Mouse (Mus musculus) lung, adult 18-20 months (tissue): ENCODE results near the gene Eif3b.

Experiments used
- DNase-seq, 2 experiments: peaks; one replicate each; pipeline ENCODE4 v3.0.0; 2022; ENCODE audit warnings: mixed read lengths in 2 of 2

Gene Eif3b

GRCm38 (mm10) chr5:140418489-140419441, at the start of gene Eif3b:
Gene Eif3b, plus strand, starts transcription at chr5:140419328.
- DNase-seq, result peak; percentile 87

- no peak for DNase-seq
Measured at GRCm38 (mm10) chr5:140369466-140369865, 49.7 kb upstream of the Eif3b start.

DNA sequence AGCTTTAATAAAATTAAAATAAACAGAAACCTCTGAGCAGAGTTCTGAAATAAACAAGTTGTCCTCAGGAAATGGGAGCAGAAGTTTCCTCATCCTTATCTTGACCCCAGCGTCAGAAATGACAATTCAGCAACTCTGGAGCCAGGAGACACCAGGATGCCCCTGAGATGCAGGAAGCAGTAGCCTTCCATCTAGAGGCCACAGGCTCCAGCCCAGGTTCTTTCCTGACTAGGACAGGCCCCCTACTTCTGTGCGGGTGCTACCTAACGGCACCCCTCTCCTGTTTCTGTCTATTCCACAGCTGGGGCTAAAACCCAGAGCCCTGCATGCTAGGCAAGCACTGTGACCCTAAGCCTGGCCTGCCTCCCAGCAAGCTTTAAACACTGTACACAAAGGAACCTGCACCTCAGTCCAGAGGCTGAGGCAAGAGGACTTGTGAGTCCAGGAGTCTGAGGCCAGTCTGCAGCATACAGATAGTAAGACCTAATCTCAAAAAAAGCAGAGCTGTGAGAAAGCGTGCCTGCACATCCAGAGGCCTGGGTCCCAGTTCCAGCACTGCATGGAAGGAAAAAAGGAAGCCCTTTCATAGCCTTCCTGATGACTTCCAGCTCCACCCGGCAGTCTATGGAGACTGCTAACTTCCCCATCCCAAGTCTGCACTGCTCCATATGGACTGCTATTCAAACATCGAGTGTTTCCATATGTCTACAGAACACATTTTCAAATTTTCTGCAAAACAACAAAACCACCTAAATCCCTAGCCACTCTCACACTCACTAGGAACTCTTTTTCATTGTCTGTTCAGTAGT, 48.5 kb upstream of the Eif3b start:
- peak; percentile 18 to 46 for DNase-seq

- DNase-seq, result no peak
Measured at GRCm38 (mm10) chr5:140371671-140372070, 47.5 kb upstream of the Eif3b start.

DNA sequence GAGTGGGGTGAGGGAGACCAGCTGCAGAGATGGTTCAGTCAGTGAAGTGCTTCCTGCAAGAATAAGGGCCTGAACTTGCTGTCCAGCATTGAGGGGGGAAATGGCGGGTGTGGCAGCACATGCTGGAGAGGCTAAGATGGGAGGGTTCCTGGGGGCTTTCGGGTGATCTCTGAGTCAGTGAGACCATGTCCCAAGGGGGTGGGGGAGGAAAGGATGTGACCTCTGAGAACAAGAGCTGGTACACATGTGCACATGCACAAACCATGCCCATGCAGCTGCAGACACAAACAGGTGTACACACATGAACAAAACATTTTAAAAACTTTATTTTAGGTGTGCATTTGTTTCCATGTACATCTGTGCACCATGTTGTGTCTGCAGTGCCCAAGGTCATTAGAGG, 45.4 kb upstream of the Eif3b start:
- no peak for DNase-seq

DNA sequence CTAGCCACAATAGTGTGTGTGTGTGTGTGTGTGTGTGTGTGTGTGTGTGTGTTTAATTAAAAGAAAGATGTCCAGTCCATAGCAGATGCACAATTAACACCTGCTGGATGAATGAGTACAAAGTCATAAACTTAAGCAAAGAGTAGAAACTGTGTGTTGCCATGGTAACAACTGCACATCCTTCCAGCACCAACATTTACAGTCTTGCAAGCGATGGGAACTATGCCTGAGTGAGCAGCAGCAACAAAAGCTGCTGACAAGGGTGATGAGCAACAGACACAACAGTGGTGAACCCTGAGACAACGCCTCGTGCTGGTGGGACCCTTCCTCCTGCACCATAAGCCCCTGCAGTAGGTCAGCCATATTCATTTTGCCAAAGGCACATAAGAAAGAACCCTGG, 44.9 kb upstream of the Eif3b start:
- DNase-seq, result no peak

DNA sequence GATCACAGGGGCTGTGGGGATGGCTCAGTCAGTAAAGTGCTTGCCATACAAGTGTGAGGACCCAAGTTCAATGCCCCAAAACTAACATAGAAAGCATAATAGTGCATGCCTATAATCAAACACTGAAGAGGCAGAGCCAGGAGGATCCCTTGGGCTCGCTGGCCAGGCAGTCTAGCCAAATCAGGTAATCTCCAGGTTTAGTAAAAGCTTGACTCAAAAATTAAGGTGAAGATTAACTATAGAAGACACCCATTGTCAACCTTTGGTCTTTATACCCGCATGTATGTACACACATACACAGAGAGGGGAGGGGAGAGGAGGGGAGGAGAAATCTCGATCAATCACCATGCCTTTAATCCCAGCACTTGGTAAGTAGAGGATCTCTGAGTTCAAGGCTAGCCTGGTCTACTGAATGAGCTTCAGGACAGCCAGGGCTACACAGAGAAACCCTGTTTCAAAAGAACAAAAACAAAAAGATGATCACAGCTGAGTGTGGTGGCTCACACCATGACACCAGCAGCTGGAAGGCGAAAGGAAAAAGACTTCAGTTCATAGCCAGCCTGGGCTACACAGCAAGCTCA, 43.8 kb upstream of the Eif3b start:
- DNase-seq, result no peak

- DNase-seq, result no peak
Measured at GRCm38 (mm10) chr5:140378121-140378853, 40.8 kb upstream of the Eif3b start.

DNA sequence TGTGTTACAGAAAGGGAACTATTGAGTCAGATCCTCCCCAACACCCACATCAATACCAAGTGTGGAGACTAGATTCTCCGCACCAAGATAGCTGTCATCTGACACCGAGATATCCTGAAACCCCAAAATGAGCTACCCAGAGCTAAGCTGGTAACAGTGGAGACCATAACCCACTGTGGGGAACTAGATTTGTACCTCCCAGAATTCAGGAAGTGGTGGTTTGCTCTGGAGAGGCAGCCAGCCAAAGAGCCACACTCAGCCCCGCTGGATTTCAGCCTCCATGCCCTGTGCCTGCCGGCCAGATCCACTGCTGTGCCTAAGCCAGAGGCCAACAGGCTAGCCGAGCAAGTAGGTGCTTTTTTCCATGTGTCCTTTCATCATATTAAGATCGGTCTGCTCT, 39.8 kb upstream of the Eif3b start:
- peak in 1 of 2 experiments; percentile 27 for DNase-seq

DNA sequence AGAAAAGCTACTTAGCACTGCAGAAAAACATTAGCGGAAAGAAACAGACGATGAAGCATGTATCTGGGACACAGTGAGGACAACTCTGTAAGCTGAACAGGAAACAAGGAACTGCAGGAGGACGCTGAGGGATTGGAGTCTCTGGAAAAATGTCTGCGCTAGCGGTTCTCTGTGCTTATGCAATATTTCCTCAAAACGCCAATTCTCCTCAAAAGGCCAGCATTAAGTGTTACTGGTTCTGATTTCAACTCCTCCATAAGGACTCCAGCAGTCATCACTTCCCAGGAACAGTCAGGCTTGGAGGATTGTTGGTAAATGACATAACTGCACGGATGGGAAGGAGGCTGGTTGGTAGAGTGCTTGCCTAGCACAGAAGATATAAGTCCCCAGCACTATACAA, 38.0 kb upstream of the Eif3b start:
- no peak for DNase-seq

DNA sequence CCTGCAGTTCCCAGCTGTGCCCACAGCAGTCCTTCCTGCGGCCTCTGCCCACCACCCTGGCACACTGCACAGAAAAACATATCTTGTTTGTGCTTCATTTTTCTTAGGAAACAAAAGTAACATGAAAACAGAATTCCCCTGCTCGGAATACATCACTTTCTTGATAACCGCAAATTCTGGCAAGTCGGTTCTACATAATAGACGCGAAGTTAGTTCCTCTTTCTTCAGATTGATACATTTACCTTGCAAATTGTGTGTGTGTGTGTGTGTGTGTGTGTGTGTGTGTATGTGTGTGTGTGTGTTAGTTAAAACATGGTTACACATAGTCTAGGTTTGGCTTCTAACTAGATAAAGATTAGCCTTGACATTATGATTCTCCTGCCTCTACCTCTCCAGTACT, 36.4 kb upstream of the Eif3b start:
- DNase-seq, result no peak

GRCm38 (mm10) chr5:140383559-140383958, 35.6 kb upstream of the Eif3b start:
- peak; percentile 48 to 56 for DNase-seq

DNA sequence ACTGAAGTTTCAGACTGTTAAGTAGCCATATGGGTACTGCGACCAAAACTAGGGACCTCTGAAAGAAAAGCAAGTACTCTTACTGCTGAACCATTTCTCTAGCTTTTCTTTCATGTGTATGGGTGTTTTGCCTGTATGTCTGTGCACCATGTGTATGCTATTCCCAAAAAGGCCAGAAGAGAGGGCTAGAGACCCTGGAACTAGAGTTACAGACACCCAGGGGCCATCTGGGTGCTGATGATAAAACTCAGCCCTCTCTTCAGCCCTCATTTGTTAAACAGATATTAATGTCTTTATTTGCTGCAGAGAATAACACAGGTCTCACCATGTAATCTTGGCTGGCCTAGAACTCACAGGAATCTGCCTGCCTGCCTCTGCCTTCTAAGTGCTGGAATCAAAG, 34.7 kb upstream of the Eif3b start:
- DNase-seq, result no peak

DNA sequence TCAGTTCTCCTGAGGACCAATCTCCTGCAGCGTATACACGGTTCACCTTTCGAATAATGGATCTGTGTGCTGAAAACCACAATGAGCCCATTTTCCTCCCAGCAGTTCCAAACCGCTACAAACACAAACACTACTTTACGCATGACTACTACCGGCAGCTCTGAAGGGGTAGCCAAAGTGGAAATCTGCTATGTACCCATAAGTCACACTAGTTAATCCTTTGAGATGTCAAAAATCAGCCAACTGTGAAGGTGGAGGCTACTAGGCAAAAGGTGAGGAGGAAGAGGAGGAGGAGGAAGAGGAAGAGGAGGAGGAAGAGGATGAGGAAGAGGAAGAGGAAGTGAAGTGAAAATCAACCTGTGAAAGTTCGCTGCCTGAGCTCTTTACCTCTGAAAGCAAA, 31.9 kb upstream of the Eif3b start:
- DNase-seq, result no peak

GRCm38 (mm10) chr5:140387816-140388510, 31.2 kb upstream of the Eif3b start:
- DNase-seq, result no peak

GRCm38 (mm10) chr5:140388588-140389576, 30.2 kb upstream of the Eif3b start, which contains the start of gene Snx8:
Gene Snx8, minus strand, starts transcription at chr5:140389262.
- DNase-seq, result peak; percentile 97

GRCm38 (mm10) chr5:140389647-140390046, 29.5 kb upstream of the Eif3b start:
- no peak for DNase-seq

DNA sequence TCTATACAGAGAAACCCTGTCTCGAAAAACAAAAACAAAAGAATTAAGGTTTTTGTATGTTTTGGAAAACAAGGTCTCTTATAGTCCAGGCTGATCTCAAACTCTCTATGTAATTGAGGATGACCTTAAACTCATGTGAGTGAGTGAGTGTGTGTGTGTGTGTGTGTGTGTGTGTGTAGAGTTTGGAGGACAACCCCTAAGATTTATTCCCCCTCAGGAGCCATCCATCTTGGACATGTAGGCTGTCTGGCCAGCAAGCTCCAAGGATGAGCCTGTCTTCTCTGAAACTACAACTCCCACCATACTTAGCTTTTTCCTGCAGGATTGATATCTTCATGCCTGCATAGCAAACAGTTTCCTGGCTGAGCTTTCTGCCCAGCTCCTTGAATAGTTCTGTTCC, 27.7 kb upstream of the Eif3b start:
- DNase-seq, result no peak

- no peak for DNase-seq
Measured at GRCm38 (mm10) chr5:140391981-140392380, 27.1 kb upstream of the Eif3b start.

GRCm38 (mm10) chr5:140392701-140393100, 26.4 kb upstream of the Eif3b start:
- no peak for DNase-seq
